Mouse (Mus musculus) c-Kit-positive CD71-positive TER-119-negative erythroid progenitor cells, embryonic 14.5 days (primary cell): ENCODE data around the gene Mxra7.
A peak's percentile ranks its signal among the peaks of the same experiment; 100 is the strongest.
"Not testable (repeated sequence)": the region's sequence is repeated elsewhere in the genome, so short reads cannot be mapped to it uniquely, and the experiment has no call there.

Experiments
- DNase-seq: peaks from one replicate; pipeline ENCODE4 v3.0.0-alpha.2; 2013; ENCODE audit warnings: low read depth

Gene Mxra7

DNA sequence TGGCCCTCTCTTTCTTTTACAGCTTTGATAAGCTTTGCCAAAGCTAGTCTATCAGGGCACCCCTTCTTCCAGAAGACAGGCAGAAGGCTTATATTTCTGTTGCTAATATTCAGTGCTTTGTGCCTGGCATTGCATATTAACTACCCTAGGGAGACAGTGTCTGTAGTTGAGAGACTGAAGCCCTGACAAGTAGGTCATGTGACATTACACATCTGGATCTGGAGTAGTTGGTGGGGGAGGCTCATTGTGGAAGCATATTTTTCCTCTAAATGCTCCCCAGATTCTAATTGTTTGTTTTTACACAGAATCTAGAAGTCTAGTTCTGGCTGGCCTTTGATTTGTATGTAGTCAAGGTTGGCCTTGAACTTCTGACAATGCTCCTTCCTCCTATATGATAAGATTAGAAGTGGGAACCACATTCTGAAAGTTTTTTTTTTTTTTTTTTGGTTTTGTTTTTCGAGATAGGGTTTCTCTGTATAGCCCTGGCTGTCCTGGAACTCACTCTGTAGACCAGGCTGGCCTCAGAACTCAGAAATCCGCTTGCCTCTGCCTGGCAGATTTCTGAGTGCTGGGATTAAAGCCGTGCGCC is 18.8 kb upstream of the Mxra7 start:
- DNase-seq = no peak

DNA sequence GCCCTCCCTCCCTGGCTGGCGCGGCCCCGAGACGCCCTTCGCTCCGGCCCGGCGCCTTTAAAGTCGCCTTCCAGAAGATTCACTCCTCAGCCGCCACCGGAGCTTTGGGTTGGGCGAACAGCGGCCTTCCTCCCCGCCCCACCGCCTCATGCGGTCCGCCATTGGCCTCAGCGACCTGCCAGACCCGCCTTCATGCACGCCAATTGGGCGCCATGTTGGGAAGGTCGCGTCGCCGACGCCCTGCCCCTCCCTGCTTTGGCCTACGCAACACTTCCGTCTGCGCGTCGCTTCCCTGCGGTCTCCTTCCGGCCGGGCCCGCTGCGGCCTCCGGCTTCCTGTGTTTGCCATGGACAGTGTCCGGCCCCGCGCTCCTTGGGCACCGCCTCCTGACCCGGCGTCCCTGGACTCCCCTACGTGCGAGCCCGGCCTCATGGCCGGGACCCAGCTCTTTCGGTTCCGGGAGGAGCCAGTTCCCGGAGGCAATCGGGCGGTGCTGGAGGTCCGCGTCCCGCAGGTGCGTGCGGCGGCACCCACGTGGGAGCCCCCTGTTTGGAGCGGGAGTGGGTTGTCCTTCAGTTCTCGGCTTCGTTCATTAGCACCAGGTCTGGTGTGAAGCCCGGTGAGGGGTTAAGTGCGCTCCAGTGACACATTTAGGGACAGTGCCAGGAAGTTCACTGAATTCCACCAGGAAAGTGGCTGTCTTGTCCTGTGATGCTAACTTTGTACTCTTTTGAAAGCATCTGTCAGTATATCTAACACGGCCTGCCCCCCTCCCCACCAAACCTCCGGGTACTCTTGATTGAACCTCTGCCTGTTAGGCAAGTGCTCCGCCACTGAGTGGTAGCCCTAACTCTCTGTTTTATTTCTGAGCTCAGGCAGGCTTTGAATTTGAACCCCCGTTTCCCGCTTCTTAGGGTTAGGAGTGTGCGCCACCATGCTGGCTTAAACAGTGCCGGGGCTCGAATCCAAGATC is 15.7 kb upstream of the Mxra7 start, which contains the start of the genes Mettl23 and Jmjd6:
TSS of gene Mettl23 (plus strand) at position 18 of the 973 bp plus-strand sequence.
TSS of gene Jmjd6 (minus strand) at position 189 of the 973 bp plus-strand sequence.
- peak; percentile 93 for DNase-seq

DNA sequence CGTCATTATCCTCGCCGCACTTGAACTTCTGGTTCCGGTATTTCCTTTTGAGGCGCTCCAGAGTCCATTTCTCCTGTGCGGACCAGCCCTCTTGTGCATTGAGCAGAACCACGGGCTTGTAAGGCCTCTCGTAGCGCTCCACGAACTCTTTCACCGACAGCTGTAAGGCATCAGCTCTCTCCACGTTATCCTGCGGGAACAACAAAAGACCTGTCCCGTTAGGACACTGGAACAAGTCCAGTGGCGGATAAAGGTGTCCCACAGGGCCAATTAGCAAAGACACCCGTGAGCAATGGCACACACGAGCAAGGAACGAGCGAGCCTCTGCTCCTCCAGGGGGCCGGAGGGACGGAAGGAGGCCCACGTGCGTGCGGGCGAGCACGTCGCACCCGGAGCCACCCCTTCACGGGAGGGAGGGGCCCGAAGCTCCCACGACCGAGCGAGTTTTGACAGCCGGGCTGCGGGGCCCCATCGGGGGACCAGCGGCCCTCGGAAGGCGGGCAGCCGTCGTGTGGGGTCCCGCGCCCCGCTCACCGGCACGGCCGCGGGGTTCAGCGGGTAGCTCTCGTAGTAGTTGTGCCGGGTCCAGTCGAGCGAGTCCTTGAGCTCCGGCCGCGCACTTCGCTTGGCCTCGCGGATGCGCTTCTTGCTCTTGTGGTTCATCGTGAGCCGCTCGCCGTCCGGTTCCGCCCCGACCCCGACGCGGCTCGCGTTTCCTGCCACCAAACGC is 14.8 kb upstream of the Mxra7 start:
- no peak for DNase-seq

DNA sequence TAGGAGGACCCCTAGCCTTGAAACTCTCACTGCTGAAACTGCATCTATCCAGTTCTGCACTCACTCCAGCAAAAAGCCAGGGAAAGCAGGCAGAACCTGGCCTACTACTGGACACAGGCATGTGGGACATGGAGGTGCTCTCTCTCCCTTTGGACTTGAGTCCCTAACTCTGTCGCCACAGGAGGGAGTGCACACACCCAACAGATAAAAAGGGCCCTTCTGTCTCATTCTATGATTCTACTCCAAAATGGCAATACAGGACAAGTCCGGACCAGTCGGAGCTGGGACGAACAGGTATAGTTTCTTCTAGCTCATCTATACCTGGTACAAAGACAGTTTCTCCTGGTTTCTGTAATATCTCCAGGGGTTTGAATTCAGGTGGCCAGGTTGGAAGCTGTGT is 12.9 kb upstream of the Mxra7 start:
- DNase-seq = no peak

DNA sequence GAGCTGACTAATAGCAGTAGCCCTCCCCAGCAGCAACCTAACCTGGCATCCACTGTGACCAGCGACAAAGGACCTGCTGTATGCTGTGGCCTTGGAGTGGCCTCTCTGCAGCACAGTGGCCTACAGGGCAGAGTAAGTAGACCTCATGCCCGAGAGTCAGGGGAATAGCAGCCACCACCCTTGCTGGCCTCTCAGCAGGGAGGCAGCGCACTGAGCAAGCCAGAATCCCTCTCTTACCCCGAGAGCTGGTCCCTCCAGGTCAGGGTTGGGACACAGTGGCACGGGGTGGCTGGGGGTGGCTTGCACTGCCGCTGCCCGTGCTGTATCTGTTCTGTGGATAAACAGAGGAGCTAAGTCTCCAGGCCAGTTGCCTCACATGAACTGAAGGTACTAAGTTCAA is 11.8 kb upstream of the Mxra7 start:
- DNase-seq = no peak

DNA sequence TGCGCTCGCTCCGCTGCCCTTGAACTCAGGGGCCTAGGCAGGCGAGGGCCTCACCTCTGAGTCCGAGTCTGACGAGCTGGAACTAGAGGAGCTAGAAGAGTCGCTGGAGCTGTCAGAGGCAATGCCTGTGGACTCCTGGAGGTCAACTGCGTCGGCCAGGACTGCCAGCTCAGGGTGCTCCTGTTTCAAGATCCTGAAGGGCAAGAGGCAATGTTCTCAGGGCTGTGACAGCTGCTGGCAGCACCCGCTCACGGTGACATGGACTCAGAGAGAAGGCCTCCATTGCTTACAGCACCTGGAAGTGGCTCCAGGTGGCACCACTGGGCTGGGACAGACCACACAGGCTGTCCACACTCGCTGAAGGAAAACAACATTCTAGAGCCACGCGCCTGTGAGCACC is 11.1 kb upstream of the Mxra7 start:
- DNase-seq = no peak

DNA sequence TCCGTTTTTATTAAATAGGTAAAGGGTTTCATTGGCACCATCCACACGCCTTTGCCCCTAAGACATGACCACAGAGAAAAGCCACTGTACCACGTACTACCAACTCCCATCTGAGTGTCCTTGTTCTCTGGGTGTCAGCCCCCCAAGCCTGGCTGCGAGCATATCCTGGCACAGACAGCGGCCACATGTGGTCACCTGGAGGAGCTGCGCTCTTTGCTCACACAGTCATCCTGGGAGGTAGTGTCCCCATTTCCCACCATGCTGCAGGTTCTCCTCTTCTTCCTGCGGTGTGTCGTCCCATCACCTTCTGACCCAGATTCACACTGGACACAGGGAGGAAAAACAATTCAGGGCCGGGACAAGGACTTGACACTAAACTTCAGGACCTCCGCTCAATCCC is 9.6 kb upstream of the Mxra7 start:
- no peak for DNase-seq

DNA sequence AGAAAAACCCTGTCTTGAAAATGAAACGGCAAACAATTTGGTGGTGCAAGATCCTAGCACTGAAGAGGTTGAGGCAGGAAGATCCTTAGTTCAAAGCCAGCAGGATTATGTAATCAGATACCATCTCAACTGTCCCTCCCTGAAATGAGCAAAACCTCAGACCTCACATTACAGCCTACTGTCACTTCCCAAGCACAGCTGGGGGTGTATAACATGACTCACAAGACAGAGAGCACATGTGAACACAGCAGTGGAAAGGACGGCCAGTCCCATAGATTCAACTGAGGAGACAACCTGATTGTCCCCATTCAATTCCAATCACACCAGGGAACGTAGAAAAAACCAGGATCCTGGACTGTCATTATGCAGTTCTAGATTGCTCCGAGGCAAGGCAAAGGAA is 8.4 kb upstream of the Mxra7 start:
- DNase-seq = no peak

DNA sequence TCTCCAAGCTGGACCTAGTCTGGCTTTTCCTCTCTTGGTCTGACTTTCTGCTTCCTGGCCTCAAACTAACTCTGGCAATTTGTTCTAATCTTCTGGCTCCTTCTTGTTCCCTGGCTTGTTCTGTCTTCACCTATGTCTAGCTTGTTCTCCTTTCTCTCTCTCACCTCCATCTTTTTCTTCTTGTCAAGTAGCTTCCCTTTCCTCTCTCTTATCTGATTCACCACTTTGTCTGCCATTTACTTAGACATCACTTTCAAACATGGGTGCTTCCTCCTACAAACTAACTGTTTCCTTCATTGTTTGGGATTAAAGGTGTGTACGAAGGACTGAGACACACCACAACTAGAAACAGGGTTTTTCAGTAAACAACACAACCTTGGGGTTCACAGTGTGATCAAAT is 7.1 kb upstream of the Mxra7 start:
- no peak for DNase-seq

DNA sequence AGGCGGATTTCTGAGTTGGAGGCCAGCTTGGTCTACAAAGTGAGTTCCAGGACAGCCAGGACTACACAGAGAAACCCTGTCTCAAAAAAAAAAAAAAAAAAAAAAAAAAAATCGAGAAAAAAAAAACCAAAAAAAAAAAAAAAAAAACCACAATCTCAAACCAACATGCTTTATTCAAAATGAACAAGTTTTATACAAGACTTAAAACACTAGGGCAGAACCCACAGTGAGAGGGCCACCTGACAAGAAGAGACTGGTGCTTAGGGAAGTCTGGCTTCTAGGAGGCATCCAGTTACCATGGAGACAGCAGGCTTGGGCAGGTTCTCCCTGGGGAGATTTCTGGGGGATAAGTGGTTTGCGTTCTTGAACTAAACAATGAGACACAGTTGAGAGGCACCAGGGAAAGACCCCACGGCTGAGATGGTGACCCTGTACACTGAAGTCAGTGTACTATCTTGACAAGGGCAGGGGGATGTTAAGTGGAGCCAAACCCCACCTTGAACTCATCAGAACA is 4.4 kb upstream of the Mxra7 start:
- no peak for DNase-seq

DNA sequence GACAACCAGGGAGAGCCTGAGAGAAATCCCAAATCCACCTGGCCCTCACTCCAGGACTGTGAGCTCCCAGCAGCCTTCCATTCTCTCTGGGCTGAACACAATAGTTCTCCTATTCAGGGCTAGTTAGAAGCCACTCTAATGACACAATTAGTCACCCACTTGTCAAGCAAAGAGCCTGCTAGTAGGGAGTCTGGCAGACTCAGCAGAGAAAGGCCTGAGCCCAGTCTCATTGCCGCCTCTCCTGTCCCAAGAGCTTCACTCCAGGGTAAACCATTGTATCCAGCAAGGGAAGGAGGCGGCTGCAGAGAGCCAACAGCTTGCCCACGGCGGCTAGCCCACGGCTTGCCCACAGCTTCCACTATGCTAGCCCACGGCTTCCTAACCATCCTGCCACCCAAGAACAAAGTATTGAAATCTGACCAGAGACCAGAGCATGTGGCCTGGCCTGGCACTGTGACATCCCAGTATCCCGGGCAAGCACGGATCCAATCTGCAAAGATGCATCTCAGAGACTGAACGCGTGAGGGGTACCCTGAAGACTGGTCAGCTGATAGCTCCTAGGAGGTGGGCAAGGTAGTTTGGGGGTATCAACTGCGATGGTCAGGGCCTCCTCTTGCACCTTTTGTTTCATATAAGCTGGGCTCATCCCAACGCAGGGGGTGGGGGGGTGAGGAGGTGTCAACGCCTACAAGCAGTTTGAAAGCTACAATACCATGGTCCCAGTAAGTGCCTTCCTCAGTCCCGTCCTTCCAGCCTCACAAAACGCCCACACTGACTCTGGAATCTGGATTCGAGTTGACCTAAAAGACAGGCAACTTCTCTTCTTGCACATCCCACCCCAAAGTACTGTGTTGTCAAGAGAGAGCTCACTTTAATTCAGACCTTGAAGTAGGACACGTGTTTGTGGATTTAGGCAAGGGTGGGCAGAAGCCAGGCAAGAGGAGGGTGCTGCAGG is 1.0 kb downstream of the Mxra7 start:
- no peak for DNase-seq

DNA sequence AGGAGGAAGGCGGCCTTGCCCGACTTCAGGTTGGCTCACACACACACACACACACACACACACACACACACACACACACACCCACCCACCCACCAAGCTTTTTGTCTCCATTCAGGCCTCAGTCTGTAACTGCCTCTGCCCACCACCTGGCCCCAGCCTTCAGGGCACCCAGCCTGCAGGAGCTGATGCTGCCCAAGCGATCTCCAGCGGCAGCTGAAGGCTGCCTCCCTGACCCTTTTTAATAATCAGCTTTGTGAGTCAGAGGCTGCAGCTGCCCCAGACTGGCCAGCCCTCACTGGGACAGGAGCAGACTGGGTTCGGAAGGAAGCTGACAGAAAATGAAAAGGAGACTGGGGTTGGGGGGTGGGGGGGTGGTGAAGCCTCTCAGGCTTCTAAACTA is 2.6 kb downstream of the Mxra7 start:
- no peak for DNase-seq

DNA sequence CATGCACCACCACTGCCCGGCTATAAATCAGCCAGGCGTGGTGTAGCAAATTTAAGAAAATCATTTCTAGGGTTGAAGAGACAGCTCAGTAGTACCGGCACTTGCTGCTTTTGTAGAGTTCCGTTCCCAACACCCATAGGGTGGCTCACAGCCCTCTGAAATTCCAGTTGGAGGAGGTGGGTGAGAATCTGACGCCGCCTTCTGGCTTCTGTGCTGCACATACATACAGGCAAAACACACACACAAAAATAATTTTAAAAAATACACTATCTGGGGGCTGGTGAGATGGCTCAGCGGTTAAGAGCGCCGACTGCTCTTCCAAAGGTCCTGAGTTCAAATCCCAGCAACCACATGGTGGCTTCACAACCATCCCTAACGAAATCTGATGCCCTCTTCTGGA is 4.0 kb downstream of the Mxra7 start:
- not testable (repeated sequence) for DNase-seq

DNA sequence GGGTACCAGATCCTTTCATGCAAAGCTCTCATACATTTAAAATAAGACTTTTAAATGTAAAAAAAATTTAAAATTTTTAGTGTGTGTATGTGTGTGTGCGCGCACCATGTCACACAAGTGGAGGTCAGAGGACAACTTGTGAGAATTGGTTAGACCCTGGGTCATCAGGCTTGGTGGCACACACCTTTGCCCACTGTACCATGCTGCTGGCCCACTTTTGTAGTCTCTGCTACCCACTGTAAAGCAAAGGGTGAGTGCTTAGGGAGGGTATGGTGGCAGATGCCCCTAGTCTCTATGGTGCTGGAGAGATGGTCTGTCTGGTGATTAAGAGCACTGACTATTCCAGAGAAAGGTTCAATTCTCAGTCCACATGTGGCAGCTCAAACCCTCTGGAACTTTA is 4.6 kb downstream of the Mxra7 start:
- DNase-seq = no peak

DNA sequence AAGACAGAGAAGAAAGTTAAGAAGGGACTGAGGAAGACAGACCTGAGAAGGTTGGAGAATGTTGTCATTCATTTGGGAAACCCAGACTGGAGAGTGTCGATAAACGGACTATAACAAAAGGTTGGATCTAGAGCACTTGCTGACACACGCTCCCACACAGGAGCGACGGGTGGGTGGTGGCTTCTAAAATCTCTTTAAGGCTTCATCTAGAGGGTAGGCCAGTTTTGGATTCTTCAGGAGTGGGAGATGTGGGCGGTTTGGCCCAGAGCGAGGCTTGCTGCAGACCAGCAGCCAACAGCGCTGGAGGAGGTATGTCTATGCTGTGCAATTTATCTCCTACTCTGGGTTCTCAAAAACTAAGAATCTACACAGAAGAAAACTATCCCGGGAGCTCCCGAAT is 5.2 kb downstream of the Mxra7 start:
- no peak for DNase-seq

DNA sequence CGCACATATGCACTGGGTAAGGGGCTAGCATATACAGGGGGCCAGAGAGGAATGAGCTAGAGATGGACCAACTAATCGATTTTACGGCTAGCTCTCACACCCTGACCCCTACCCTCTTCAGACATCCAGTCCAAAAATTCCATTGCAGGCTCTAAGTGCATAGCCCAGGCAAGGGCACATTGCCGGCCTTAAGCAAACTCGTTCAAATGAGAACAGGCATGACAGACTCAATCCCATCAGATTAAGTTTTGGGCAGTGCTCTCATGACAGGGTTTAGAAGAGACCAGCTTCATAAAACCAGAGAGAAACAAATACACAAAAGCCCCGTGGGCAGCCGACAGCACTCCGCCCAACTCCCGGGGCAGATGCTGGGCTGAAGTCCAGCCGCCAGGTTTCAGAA is 5.6 kb downstream of the Mxra7 start:
- no peak for DNase-seq

DNA sequence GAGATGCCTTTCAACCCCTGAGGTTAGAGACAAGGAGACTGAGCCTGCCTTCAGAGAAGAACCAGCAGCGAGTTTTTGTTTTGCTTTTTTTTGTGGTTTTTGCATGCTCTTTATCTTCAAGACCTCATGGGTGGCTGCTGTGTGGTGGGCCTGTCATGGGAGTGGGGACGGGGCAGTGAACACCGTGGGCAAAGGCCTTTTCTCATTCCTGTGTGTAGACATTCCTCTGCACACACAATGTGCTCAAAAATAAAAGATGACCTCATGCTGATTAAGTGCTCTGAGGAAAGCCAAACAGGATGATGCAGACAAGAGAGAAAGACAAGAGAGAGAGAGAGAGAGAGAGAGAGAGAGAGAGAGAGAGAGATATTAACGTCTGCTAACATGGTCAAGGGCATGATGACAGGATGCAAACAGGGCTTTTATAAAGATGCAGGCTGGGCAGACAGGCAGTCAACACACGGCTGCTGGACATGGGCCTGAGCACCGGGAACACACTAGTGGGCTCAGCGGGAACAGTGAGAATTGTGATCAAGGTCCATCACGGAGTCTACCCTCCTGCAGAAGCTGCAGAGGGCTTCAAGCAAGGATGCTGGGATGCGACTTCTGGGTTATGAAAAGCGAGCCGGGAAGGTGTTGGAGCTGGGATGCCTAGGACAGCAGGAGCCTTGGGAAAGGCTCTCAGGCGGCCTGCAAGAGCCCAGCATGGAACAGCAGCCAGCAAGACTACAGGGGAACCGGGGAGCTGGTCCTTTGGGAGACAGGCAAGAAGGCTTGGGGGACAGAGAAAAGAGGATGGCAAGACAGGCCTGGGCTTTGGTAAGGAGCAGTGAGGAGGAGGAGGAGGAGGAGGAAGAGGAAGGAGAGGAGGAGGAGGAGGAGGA is 6.5 kb downstream of the Mxra7 start:
- no peak for DNase-seq

DNA sequence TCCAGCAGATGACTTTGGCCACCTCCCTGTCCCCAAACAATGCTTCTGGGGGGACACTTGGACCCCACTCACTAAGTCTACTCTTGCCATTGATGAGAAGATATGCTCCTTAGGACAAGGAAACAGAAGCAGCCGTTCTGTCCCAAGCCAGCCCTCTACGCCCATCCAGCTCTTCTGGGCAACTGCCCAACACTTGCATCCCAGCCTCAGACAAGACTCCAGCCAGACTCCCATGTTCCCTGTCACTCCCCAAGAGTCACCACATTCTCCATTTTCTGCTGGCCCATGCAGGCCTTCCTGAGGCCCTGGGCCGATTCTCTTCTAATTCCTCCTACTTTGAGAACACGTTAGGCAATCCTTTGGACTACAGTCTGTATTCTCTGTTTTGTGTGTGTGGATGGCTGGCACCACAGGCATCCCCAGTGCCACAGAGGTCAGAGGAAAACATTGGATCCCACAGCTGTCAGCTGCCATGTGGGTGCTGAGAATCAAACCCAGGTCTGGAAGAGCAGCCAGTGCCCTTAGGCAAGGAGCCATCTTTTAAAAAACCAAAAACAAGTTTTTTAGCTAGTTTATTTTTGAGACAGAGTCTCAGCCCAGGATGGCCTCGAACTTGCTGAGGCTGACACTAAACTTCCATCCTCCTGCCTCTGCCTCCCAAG is 7.8 kb downstream of the Mxra7 start:
- DNase-seq = no peak

DNA sequence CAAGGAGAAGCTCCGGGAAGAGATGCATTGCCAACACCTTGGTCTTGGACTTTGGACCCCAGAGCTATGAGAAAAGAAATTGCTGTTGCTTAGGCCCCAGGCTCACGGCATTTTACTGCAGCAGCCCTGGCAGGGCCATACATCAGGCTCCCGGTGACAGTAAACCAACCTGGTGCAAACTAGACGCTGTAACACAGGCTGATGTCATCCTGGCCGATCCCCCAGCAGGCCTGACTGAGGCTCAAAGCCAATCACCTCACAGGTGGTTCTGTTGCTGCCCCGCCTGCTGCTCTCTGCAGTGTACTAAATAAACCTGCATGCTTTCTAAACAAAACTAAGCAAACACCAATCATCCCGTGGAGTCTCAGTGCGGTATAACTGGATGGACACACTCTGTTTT is 9.1 kb downstream of the Mxra7 start:
- DNase-seq = no peak

DNA sequence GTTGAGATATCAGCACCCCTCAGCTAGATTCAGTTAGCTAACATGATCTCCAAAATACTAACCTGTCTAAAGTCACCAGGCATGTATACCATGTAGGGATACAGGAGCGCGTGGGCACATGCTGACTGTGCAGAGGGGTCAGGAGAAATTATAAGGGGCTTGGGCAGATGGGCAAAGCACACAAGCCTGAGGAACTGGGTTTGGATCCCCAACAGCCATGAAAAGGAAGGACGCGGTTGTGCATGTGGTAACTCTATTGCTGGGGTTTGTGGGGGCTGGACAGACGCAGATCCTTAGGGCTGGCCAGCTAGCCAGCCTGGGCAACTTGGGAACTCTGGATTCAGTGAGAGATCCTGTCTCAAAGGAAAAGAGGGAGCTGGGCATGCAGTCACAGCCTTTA is 10.3 kb downstream of the Mxra7 start:
- no peak for DNase-seq
